Mouse (Mus musculus) C2C12 (cell line): Measurements from ENCODE around the gene Klhl3. TPM values are rescaled to one million over a fixed set of nuclear protein-coding genes. Genes with fewer than 3 reads are reported as not detected.

Source experiments
- H3K27me3 ChIP-seq: one replicate; pipeline ENCODE4 v1.6.1; 2011; ENCODE audit not compliant: control insufficient read depth, insufficient read depth, insufficient read length
- H3K36me3 ChIP-seq: one replicate; pipeline ENCODE4 v1.6.1; 2011; ENCODE audit not compliant: control insufficient read depth, insufficient read depth
- H3K4me3 ChIP-seq: one replicate; pipeline ENCODE4 v1.5.1; 2011; ENCODE audit warnings: mild to moderate bottlenecking, control low read depth; ENCODE audit not compliant: poor library complexity, insufficient read depth, severe bottlenecking
- H3K79me2 ChIP-seq: one replicate; pipeline ENCODE4 v1.6.1; 2011; ENCODE audit not compliant: control insufficient read depth, insufficient read depth
- H3K79me3 ChIP-seq: one replicate; pipeline ENCODE4 v1.6.1; 2011; ENCODE audit warnings: low read depth, control low read depth
- H3ac ChIP-seq: one replicate; pipeline ENCODE3; 2011; ENCODE audit warnings: low read depth; ENCODE audit not compliant: control insufficient read depth, insufficient read length
- CEBPB ChIP-seq: IDR thresholded peaks from one replicate; pipeline ENCODE4 v1.6.1; 2011; ENCODE audit warnings: low read depth, mild to moderate bottlenecking, control low read depth, moderate library complexity
- CTCF ChIP-seq: IDR thresholded peaks from one replicate; pipeline ENCODE4 v1.5.1; 2011; ENCODE audit not compliant: control insufficient read depth, insufficient read depth, insufficient read length
- FOSL1 ChIP-seq: IDR thresholded peaks from one replicate; pipeline ENCODE4 v1.8.0; 2011; ENCODE audit warnings: mild to moderate bottlenecking, low read length; ENCODE audit not compliant: poor library complexity, insufficient read depth, severe bottlenecking
- MAX ChIP-seq: IDR thresholded peaks from one replicate; pipeline ENCODE4 v1.6.1; 2011; ENCODE audit warnings: mild to moderate bottlenecking, control low read depth
- MYOD1 ChIP-seq: IDR thresholded peaks from one replicate; pipeline ENCODE4 v1.6.1; 2011; ENCODE audit warnings: low read depth; ENCODE audit not compliant: control insufficient read depth, insufficient read length
- MYOG ChIP-seq: IDR thresholded peaks from one replicate; pipeline ENCODE4 v1.6.1; 2011; ENCODE audit not compliant: control insufficient read depth, insufficient read length; ENCODE audit errors: extremely low read depth
- USF1 ChIP-seq: IDR thresholded peaks from one replicate; pipeline ENCODE4 v1.6.1; 2011; ENCODE audit warnings: low read depth, mild to moderate bottlenecking, control low read depth, moderate library complexity
- polyA plus RNA-seq: library from polyadenylated mRNA; unstranded; fragments of >200 nt; fragmentation: generic; extraction: Trizol; gene quantifications from one replicate; pipeline ENCODE4 v1.2.1, GENCODE M21; 2012; ENCODE audit warnings: missing spikeins

The Klhl3 gene
- polyA plus RNA-seq, 1 experiment, result 0.01 TPM

- no peak overlapping the region for H3K4me3 ChIP-seq
- no peak overlapping the region for H3ac ChIP-seq
- no peaks in the 10 kb centered on the region for H3K79me3 ChIP-seq
- no peaks in the 10 kb centered on the region for H3K36me3 ChIP-seq
- TF ChIP-seq MYOD1, result no peak
- no peak for TF ChIP-seq MYOG
- TF ChIP-seq USF1, result no peak
- TF ChIP-seq FOSL1, result no peak
- no peak for TF ChIP-seq MAX
- no peak for TF ChIP-seq CEBPB
- no peaks in the 10 kb centered on the region for H3K79me2 ChIP-seq
- no peaks in the 10 kb centered on the region for H3K27me3 ChIP-seq
These were observed 132.7 kb downstream of the Klhl3 start for GRCm38 (mm10) chr13:57980679-57981078.

GRCm38 (mm10) chr13:57980071-57980470 lies 133.3 kb downstream of the Klhl3 start:
- TF ChIP-seq FOSL1 (no peak), MYOG (no peak), MYOD1 (no peak), CEBPB (no peak), USF1 (no peak), MAX (no peak), CTCF (no peak)
- Histone ChIP-seq H3ac (no peak overlapping the region), H3K4me3 (no peak overlapping the region), H3K79me3 (no peaks in the 10 kb centered on the region), H3K27me3 (no peaks in the 10 kb centered on the region), H3K36me3 (no peaks in the 10 kb centered on the region), H3K79me2 (no peaks in the 10 kb centered on the region)

GRCm38 (mm10) chr13:57978931-57979330 lies 134.5 kb downstream of the Klhl3 start:
- Histone ChIP-seq H3K27me3 (no peaks in the 10 kb centered on the region), H3K36me3 (no peaks in the 10 kb centered on the region), H3ac (no peak overlapping the region), H3K79me2 (no peaks in the 10 kb centered on the region), H3K79me3 (no peaks in the 10 kb centered on the region), H3K4me3 (no peak overlapping the region)
- TF ChIP-seq MYOG, result no peak
- TF ChIP-seq CTCF, result no peak
- no peak for TF ChIP-seq MYOD1
- TF ChIP-seq FOSL1, result no peak
- no peak for TF ChIP-seq USF1

- no peaks in the 10 kb centered on the region for H3K36me3 ChIP-seq
- no peaks in the 10 kb centered on the region for H3K79me3 ChIP-seq
- H3K79me2 ChIP-seq, result no peaks in the 10 kb centered on the region
- H3K27me3 ChIP-seq, result no peaks in the 10 kb centered on the region
- H3K4me3 ChIP-seq, result no peak overlapping the region
- H3ac ChIP-seq, result no peak overlapping the region
- TF ChIP-seq MYOD1, result no peak
- no peak for TF ChIP-seq MYOG
- TF ChIP-seq MAX, result no peak
- no peak for TF ChIP-seq USF1
These were observed 135.7 kb downstream of the Klhl3 start for GRCm38 (mm10) chr13:57977721-57978120.

GRCm38 (mm10) chr13:57965658-57966057 lies 147.7 kb downstream of the Klhl3 start:
- no peak overlapping the region for H3ac ChIP-seq
- no peaks in the 10 kb centered on the region for H3K36me3 ChIP-seq
- no peak overlapping the region for H3K4me3 ChIP-seq
- H3K79me3 ChIP-seq, result no peaks in the 10 kb centered on the region
- H3K27me3 ChIP-seq, result no peaks in the 10 kb centered on the region
- H3K79me2 ChIP-seq, result no peaks in the 10 kb centered on the region
- TF ChIP-seq MYOG (no peak), FOSL1 (no peak), USF1 (no peak), CEBPB (no peak), MYOD1 (no peak), CTCF (no peak)

GRCm38 (mm10) chr13:57960254-57960653 lies 153.1 kb downstream of the Klhl3 start:
- TF ChIP-seq CEBPB (no peak), USF1 (no peak), MAX (no peak), CTCF (no peak), MYOG (no peak), MYOD1 (no peak), FOSL1 (no peak)
- Histone ChIP-seq H3K36me3 (no peaks in the 10 kb centered on the region), H3K4me3 (no peak overlapping the region), H3K27me3 (no peaks in the 10 kb centered on the region), H3K79me2 (no peaks in the 10 kb centered on the region), H3ac (no peak overlapping the region), H3K79me3 (no peaks in the 10 kb centered on the region)
